Mouse (Mus musculus) bone marrow macrophage, adult 2 months (primary cell): ENCODE results near the gene Olfr455.

Source experiments
- CTCF ChIP-seq: IDR thresholded peaks from 2 replicates; pipeline ENCODE4 v1.5.1; 2012; ENCODE audit warnings: low read depth, mild to moderate bottlenecking, low read length, moderate library complexity
- POLR2A ChIP-seq: IDR thresholded peaks from 2 replicates; pipeline ENCODE4 v1.6.1; 2012; ENCODE audit warnings: mild to moderate bottlenecking, low read depth, low read length, borderline replicate concordance

DNA sequence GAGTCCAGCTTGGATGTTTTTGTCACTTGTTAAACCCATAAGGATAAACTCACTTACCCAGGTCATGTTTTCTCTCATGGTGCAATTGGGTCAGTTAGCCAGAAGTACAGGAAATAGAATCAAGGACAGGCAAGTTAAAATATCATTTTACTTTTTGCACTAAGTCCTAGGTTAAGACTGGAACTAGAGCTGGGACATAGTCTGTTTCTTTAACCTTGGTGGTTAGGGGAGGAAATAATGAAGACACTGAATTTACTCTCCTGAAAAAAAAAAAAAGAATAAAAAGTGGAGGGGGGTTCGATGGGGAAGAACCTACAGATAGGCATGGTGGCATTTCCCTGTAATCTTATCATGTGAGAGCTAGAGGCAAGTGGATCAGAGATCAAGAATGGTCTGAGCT, 60.3 kb downstream of the Olfr455 start, which contains the start of gene Olfr456:
- TF ChIP-seq CTCF (no peak), POLR2A (no peak)
